Mouse (Mus musculus): ENCODE measurements at regions not wholly inside any gene's neighbourhood (a gene's known extent, or its start where the extent isn't known, plus 50 kb on each side); places are given as distances from the start of the nearest gene placed in this dataset.

GRCm38 (mm10) chr13:71378641-71379040 is 537.0 kb upstream of the Adamts16 start:
- Histone ChIP-seq H3K27ac (ENCODE audit: insufficient read depth, low read length) (no peak overlapping the region), H3K27me3 (ENCODE audit: control insufficient read depth, insufficient read depth, low read length) (no peaks in the 10 kb centered on the region), H3K4me3 (replicated peaks; ENCODE audit: insufficient read depth, low read depth, low read length) (no peak overlapping the region), H3K4me1 (ENCODE audit: control insufficient read depth, insufficient read depth, low read length) (no peaks in the 10 kb centered on the region)
- DNase-seq = no peak
- TF ChIP-seq CTCF (IDR thresholded peaks at IDR 0.05; ENCODE audit: borderline replicate concordance, insufficient read depth, low read depth, low read length) = no peak
- no peak for TF ChIP-seq POLR2A (IDR thresholded peaks at IDR 0.05; ENCODE audit: borderline replicate concordance, insufficient read depth, low read length)
- WGBS = 63% methylated on average over 2 of the region's 2 CpGs

- H3K4me3 ChIP-seq (replicated peaks; ENCODE audit: insufficient read depth, low read depth, low read length) = no peak overlapping the region
- H3K27ac ChIP-seq (ENCODE audit: insufficient read depth, low read length) = no peak overlapping the region
- DNase-seq = peak in 1 of 2 experiments; percentile 11
- H3K27me3 ChIP-seq (ENCODE audit: control insufficient read depth, insufficient read depth, low read length) = no peaks in the 10 kb centered on the region
- 11% methylated on average over 9 of the region's 9 CpGs for WGBS
- H3K4me1 ChIP-seq (ENCODE audit: control insufficient read depth, insufficient read depth, low read length) = no peaks in the 10 kb centered on the region
- TF ChIP-seq CTCF (IDR thresholded peaks at IDR 0.05; ENCODE audit: borderline replicate concordance, insufficient read depth, low read depth, low read length) (no peak), POLR2A (IDR thresholded peaks at IDR 0.05; ENCODE audit: borderline replicate concordance, insufficient read depth, low read length) (no peak)
Measured at GRCm38 (mm10) chr13:71375909-71376606, 534.4 kb upstream of the Adamts16 start.

- Histone ChIP-seq H3K27me3 (ENCODE audit: control insufficient read depth, insufficient read depth, low read length) (no peaks in the 10 kb centered on the region), H3K27ac (ENCODE audit: insufficient read depth, low read length) (no peak overlapping the region), H3K4me3 (replicated peaks; ENCODE audit: insufficient read depth, low read depth, low read length) (no peak overlapping the region), H3K4me1 (ENCODE audit: control insufficient read depth, insufficient read depth, low read length) (no peaks in the 10 kb centered on the region)
- TF ChIP-seq CTCF (IDR thresholded peaks at IDR 0.05; ENCODE audit: borderline replicate concordance, insufficient read depth, low read depth, low read length) (no peak), POLR2A (IDR thresholded peaks at IDR 0.05; ENCODE audit: borderline replicate concordance, insufficient read depth, low read length) (no peak)
- no peak for DNase-seq
- WGBS = 75% methylated on average over 10 of the region's 10 CpGs
Measured at GRCm38 (mm10) chr13:71372701-71373685, 531.4 kb upstream of the Adamts16 start.

GRCm38 (mm10) chr13:71369832-71370231 is 528.2 kb upstream of the Adamts16 start:
- Histone ChIP-seq H3K27me3 (ENCODE audit: control insufficient read depth, insufficient read depth, low read length) (no peaks in the 10 kb centered on the region), H3K4me3 (replicated peaks; ENCODE audit: insufficient read depth, low read depth, low read length) (no peak overlapping the region), H3K4me1 (ENCODE audit: control insufficient read depth, insufficient read depth, low read length) (no peaks in the 10 kb centered on the region), H3K27ac (ENCODE audit: insufficient read depth, low read length) (no peak overlapping the region)
- no peak for TF ChIP-seq POLR2A (IDR thresholded peaks at IDR 0.05; ENCODE audit: borderline replicate concordance, insufficient read depth, low read length)
- no peak for TF ChIP-seq CTCF (IDR thresholded peaks at IDR 0.05; ENCODE audit: borderline replicate concordance, insufficient read depth, low read depth, low read length)
- no peak for DNase-seq
- WGBS = 68% methylated on average over 3 of the region's 3 CpGs

- Histone ChIP-seq H3K4me3 (replicated peaks; ENCODE audit: insufficient read depth, low read depth, low read length) (no peak overlapping the region), H3K27ac (ENCODE audit: insufficient read depth, low read length) (no peak overlapping the region), H3K27me3 (ENCODE audit: control insufficient read depth, insufficient read depth, low read length) (no peaks in the 10 kb centered on the region), H3K4me1 (ENCODE audit: control insufficient read depth, insufficient read depth, low read length) (no peaks in the 10 kb centered on the region)
- TF ChIP-seq CTCF (IDR thresholded peaks at IDR 0.05; ENCODE audit: borderline replicate concordance, insufficient read depth, low read depth, low read length) (no peak), POLR2A (IDR thresholded peaks at IDR 0.05; ENCODE audit: borderline replicate concordance, insufficient read depth, low read length) (no peak)
- 96% methylated on average over 3 of the region's 3 CpGs for WGBS
- no peak for DNase-seq
Measured at GRCm38 (mm10) chr13:71365261-71365660, 523.6 kb upstream of the Adamts16 start.

DNA sequence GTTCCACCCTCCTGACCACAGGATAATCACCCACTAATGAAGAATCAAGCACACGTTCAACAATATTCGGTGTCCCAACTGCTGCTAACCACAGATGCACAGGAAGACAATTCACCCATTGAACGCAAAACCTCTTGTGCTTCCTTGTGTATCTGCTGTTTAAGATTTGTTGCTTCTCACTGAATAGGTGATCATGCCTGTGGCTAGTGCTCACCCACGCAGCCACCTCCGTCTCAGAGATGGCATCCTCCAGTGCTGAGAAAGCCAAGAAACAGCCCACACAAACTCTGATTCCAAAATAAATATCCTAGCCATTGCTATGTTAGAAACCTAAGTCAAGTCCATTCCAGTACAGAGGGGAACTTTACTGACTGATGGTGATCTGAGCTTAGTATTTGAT is 520.7 kb upstream of the Adamts16 start:
- no peak for DNase-seq
- H3K27ac ChIP-seq (ENCODE audit: insufficient read depth, low read length) = no peak overlapping the region
- no peak overlapping the region for H3K4me3 ChIP-seq (replicated peaks; ENCODE audit: insufficient read depth, low read depth, low read length)
- WGBS = 82% methylated on average over 5 of the region's 5 CpGs
- TF ChIP-seq POLR2A (IDR thresholded peaks at IDR 0.05; ENCODE audit: borderline replicate concordance, insufficient read depth, low read length) (no peak), CTCF (IDR thresholded peaks at IDR 0.05; ENCODE audit: borderline replicate concordance, insufficient read depth, low read depth, low read length) (no peak)
- no peaks in the 10 kb centered on the region for H3K4me1 ChIP-seq (ENCODE audit: control insufficient read depth, insufficient read depth, low read length)
- H3K27me3 ChIP-seq (ENCODE audit: control insufficient read depth, insufficient read depth, low read length) = no peaks in the 10 kb centered on the region

DNA sequence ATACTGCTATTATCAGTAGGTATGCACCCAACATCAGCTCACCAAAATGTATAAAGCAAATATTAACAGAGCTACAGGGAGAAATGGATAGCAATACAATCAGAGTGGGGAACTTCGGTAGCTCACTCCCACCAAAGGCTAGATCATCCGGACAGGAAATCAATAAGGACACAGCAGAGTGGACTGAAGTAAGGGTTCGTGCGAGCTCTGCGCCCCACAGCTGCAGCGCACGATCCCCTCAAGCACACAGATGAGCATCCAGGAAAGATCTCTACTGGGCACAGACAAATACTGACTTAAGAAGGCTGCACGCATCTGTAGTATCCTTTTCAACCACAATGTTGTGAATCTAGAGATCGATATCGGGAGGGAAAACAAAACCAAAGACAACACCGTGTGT is 517.5 kb upstream of the Adamts16 start:
- TF ChIP-seq CTCF (IDR thresholded peaks at IDR 0.05; ENCODE audit: borderline replicate concordance, insufficient read depth, low read depth, low read length) = no peak
- no peak for TF ChIP-seq POLR2A (IDR thresholded peaks at IDR 0.05; ENCODE audit: borderline replicate concordance, insufficient read depth, low read length)
- Histone ChIP-seq H3K4me3 (replicated peaks; ENCODE audit: insufficient read depth, low read depth, low read length) (no peak overlapping the region), H3K27ac (ENCODE audit: insufficient read depth, low read length) (no peak overlapping the region), H3K4me1 (ENCODE audit: control insufficient read depth, insufficient read depth, low read length) (no peaks in the 10 kb centered on the region), H3K27me3 (ENCODE audit: control insufficient read depth, insufficient read depth, low read length) (no peaks in the 10 kb centered on the region; the same call in 1 of the 2 replicates)
- 90% methylated on average over 11 of the region's 11 CpGs for WGBS
- DNase-seq = no peak
